Mouse (Mus musculus) heart, adult 2 months (tissue): ENCODE measurements around the gene Myo18a.

Source experiments
- CTCF ChIP-seq: fragments of 200-600 bp; IDR thresholded peaks from 2 replicates; pipeline ENCODE4 v1.8.1; 2022; ENCODE audit warnings: antibody characterized with exemption, mild to moderate bottlenecking, moderate library complexity
- POLR2A ChIP-seq: fragments of 200-500 bp; IDR thresholded peaks from 2 replicates; pipeline ENCODE4 v1.6.1; 2011; ENCODE audit warnings: mild to moderate bottlenecking, low read depth, low read length, control low read depth; ENCODE audit not compliant: insufficient read depth

DNA sequence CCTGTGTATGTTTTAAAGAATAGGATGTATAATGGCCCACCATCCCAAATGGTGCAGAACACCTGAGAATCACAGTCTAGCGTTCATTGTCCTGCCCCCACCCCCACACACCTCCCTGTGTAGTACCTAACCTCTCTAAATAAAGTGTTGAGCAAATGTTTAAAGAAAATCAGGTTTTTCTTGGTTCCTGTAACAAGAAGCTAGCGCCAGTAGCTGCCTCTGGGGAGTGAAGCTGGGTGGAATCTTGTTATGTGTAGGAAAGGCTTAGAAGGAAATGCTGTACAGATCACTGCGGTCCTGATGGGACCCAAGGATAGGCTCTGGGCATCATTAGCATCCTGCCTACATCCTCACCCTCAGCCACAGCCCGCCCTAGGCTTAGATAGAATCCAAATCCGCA is 138.3 kb downstream of the Myo18a start:
- TF ChIP-seq CTCF (no peak), POLR2A (no peak)
